Mouse (Mus musculus) layer of hippocampus, postnatal 10 days (tissue): ENCODE measurements around the gene Cep164. TPM values are rescaled to one million over a fixed set of nuclear protein-coding genes. Genes with fewer than 3 reads are reported as not detected.
"Not testable (repeated sequence)": the region's sequence is repeated elsewhere in the genome, so short reads cannot be mapped to it uniquely, and the experiment has no call there.

Source experiments
- DNase-seq, 2 experiments: peaks; one replicate each; pipeline ENCODE4 v3.0.0; 2021; ENCODE audit warnings: low spot score in 2 of 2
- total RNA-seq, 2 experiments: library from RNA; stranded (reverse); gene quantifications; 2 replicates each; pipeline ENCODE4 v1.2.3; 2021

Cep164 gene
- total RNA-seq, 2 experiments from 2014 or later: 17.5 to 18.2 TPM

- no peak for DNase-seq
Measured at GRCm38 (mm10) chr9:45788405-45788804, 40.1 kb downstream of the Cep164 start.

GRCm38 (mm10) chr9:45787547-45787946, 40.9 kb downstream of the Cep164 start:
- DNase-seq: no peak

GRCm38 (mm10) chr9:45787071-45787470, 41.4 kb downstream of the Cep164 start:
- no peak for DNase-seq

- DNase-seq: no peak
Measured at GRCm38 (mm10) chr9:45783249-45784069, 45.0 kb downstream of the Cep164 start.

GRCm38 (mm10) chr9:45779201-45779600, 49.3 kb downstream of the Cep164 start:
- no peak for DNase-seq

- not testable (repeated sequence) for DNase-seq
Measured at GRCm38 (mm10) chr9:45776176-45776575, 52.3 kb downstream of the Cep164 start.

GRCm38 (mm10) chr9:45774088-45774487, 54.4 kb downstream of the Cep164 start:
- DNase-seq: no peak

- no peak for DNase-seq
Measured at GRCm38 (mm10) chr9:45769596-45769995, 58.9 kb downstream of the Cep164 start.

- DNase-seq: no peak
Measured at GRCm38 (mm10) chr9:45768421-45768820, 60.1 kb downstream of the Cep164 start.

GRCm38 (mm10) chr9:45767155-45767554, 61.3 kb downstream of the Cep164 start:
- no peak for DNase-seq

- no peak for DNase-seq
Measured at GRCm38 (mm10) chr9:45766195-45766594, 62.3 kb downstream of the Cep164 start.

GRCm38 (mm10) chr9:45754452-45755091, 73.9 kb downstream of the Cep164 start:
- peak; percentile 92 to 93 for DNase-seq

- no peak for DNase-seq
Measured at GRCm38 (mm10) chr9:45749917-45750316, 78.6 kb downstream of the Cep164 start.

- no peak for DNase-seq
Measured at GRCm38 (mm10) chr9:45745451-45745850, 83.0 kb downstream of the Cep164 start.

GRCm38 (mm10) chr9:45740584-45740980, 87.9 kb downstream of the Cep164 start:
- peak; percentile 43 to 50 for DNase-seq

- DNase-seq: peak; percentile 42 to 59
Measured at GRCm38 (mm10) chr9:45739702-45740583, 88.5 kb downstream of the Cep164 start.

- DNase-seq: peak; percentile 37 to 55
Measured at GRCm38 (mm10) chr9:45739001-45739701, 89.3 kb downstream of the Cep164 start.

- DNase-seq: no peak
Measured at GRCm38 (mm10) chr9:45733246-45733645, 95.2 kb downstream of the Cep164 start.

- DNase-seq: no peak
Measured at GRCm38 (mm10) chr9:45731851-45732250, 96.6 kb downstream of the Cep164 start.

GRCm38 (mm10) chr9:45719997-45720396, 108.5 kb downstream of the Cep164 start:
- DNase-seq: no peak
